Mouse (Mus musculus): Measurements from ENCODE around the gene Ccdc124.

Ccdc124 gene

GRCm38 (mm10) chr8:70868559-70869198, 5.1 kb downstream of the Ccdc124 start:
- DNase-seq = peak; percentile 85

DNA sequence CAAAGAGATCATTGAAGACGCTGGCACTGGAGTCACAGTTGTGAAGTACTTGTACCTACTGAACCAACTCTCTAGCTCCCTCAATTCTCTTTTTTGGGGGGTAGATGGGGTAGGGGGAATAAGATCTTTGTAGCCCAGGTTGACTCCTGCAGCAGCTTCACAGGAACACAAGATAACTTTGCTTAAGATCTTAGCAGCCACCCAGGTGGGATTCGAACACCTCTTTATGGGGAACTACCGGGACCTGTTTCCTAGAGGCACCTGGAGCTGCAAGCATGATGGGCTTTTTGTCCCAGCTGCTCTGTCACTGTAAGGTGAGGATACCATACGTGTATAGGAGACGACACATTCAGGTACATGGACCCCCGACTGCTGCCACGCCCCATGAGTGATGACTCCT, 7.2 kb downstream of the Ccdc124 start:
- no peak for DNase-seq

GRCm38 (mm10) chr8:70866001-70866520, 7.7 kb downstream of the Ccdc124 start:
- no peak for DNase-seq

DNA sequence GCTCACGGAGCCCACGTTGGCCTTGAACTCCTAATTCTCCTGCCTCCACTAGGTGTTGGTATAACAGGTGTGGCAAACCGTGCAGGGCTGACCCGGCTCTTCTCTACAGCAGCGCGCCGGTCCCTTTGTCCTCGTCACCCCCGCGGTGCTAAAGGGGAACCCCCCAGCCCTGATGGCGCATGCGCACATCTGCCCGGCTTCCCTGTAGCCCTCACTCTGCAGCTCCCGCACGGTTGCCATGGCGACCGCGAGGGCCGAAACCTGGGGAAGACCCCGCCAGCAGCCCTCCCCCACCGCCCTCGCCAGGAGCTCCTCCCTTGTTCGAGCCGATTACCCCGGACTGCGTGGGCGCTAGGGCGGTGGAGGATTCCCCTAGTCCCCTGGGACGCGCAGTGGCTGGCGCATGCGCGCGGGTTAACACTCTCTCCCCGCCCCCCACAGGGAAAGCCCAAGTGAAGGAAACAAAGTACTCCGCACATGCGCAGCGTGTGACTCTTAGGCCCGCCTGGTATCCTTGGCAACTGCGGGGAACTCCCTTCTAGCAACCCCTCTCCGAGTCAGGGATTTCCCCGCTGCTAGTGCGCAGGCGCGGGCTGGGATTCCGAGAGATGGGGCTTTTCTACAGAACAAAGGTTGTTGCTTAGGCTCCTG, 8.3 kb downstream of the Ccdc124 start:
- DNase-seq = peak; percentile 100

- DNase-seq = peak; percentile 40
Measured at GRCm38 (mm10) chr8:70864712-70865221, 9.0 kb downstream of the Ccdc124 start.

DNA sequence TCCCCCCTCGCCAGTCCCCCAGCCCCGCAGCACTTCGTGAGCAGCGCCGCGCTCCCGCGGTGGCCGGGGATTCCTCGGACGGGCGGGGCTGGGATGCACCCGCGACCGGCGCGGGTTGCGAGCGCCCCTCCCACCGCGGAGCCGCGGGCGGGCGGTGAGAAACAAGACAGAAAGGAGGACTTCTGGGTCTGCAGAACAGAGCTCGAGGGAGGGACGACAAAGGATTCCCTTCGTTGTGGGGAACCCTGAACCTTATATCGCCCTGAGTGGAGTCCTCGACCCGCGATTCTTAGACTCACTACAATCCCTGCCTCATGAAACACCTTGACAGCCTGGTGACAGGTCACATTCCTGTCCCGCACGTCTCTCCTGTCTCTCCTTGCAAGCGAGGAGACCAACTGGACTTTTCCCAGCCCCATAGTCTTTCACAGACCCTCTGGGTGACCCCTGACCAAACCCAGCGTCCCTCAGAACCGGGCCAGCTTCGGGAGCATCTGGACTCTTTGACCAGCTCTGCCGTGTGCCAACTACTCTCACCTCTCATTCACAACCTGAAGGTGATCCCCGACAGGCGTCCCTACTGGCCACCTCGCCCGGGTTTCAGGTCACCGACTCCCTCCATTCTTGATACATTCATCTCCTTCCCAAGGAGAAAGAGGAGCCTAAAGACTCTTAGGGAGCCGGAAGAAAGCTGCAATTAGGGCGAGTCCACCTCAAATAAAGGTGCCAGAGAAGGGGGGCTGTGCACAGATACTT, 9.6 kb downstream of the Ccdc124 start:
- DNase-seq = no peak

DNA sequence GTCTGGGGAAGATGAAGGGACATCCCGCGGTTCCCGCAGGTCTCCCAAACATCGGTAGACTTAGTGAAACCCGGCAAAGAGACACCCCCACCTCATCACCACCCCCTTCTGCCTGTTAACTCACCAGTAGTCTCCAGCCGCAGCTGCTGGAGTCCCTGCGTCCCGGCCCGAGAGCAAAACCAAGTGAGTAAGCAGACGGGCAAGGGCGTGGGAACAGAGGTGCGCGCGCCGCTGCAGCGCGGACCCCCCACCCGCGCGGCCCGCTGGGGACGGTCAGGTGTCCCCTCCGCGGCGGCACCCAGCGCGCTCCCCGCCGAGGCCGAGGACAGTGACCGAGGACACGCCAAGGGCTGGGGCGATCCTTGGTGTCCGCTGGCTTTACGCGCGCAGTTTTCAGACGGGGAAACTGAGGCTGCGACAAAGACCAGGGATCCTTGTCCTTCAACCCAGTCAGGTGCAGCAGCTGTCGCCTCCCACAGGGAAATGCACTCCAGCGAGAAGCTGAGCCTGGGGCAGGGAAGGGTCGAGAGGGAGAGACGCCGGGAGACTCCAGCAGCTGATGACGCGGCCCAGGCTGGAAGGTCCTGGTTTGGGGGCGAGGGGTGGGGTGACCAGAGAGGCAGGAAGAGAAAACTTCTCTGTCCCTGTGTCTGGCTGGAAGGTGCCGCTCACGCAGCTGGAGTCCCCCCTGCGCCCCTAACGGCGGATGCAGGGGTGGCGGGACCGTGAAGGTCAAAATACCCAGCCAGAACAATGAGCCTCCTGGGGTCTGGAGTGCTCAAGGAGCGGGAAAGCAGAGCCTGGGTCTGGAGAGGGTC, 10.7 kb downstream of the Ccdc124 start, which contains the start of gene Kcnn1:
Gene Kcnn1 (minus strand): TSS at position 435 of the 818 bp plus-strand sequence.
- DNase-seq = no peak

- DNase-seq = no peak
Measured at GRCm38 (mm10) chr8:70857516-70857915, 16.2 kb downstream of the Ccdc124 start.

GRCm38 (mm10) chr8:70856541-70857197, 17.1 kb downstream of the Ccdc124 start:
- DNase-seq = peak; percentile 85

GRCm38 (mm10) chr8:70856028-70856427, 17.7 kb downstream of the Ccdc124 start:
- DNase-seq = no peak

GRCm38 (mm10) chr8:70853863-70854262, 19.9 kb downstream of the Ccdc124 start:
- no peak for DNase-seq

- DNase-seq = no peak
Measured at GRCm38 (mm10) chr8:70852595-70853231, 21.0 kb downstream of the Ccdc124 start.

DNA sequence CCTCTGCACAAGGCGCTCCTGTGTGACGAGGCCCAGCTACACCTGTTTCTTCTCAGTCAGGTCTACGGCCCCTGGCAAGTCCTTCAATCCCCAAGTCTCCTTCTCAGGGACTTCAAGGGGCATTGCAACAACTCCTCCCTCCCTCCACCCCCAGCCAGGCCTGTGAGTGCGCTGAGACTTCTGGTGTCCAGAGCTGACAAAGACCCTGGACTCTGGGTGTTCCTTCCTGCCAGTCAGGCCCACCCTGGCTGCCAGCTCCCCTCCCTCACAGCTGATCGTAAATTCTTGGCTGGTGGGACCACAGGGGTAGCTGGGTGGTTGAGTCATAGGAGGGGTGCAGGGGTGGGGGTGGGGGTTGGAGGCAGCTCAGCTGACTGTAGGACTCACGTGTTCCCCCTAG, 21.9 kb downstream of the Ccdc124 start:
- no peak for DNase-seq

- no peak for DNase-seq
Measured at GRCm38 (mm10) chr8:70850947-70851346, 22.8 kb downstream of the Ccdc124 start.

DNA sequence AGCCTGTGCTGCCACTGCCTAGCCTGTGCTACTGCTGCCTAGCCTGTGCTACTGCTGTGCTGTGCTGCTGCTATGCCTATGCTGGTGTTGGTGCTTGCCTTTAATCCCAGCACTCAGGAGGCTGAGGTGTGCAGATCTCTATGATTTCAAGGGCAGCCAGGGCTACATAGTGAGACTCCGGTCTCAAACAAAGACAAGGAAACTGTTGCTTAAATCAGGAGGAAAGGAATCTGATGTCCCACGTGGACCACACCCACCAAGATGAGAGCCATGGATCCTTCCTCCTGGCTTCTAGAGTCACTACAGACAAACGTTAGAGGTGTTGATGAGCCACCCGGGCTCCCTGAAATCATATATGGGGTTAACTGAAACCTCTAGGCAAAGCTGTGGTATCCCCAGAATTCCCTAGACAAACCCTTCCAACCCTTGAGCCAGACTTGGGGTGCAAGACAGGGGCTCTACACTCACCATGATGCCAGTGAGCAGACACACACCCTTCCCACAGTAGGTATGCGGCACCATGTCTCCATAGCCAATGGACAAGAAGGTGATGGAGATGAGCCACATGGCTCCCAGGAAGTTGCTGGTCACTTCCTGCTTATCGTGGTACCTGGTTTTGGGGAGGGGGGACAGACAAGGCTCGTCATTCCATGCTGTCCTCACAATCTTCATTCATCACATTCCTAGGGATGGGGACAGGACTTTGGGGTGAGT, 23.4 kb downstream of the Ccdc124 start:
- DNase-seq = no peak

GRCm38 (mm10) chr8:70849333-70849990, 24.3 kb downstream of the Ccdc124 start:
- DNase-seq = no peak

DNA sequence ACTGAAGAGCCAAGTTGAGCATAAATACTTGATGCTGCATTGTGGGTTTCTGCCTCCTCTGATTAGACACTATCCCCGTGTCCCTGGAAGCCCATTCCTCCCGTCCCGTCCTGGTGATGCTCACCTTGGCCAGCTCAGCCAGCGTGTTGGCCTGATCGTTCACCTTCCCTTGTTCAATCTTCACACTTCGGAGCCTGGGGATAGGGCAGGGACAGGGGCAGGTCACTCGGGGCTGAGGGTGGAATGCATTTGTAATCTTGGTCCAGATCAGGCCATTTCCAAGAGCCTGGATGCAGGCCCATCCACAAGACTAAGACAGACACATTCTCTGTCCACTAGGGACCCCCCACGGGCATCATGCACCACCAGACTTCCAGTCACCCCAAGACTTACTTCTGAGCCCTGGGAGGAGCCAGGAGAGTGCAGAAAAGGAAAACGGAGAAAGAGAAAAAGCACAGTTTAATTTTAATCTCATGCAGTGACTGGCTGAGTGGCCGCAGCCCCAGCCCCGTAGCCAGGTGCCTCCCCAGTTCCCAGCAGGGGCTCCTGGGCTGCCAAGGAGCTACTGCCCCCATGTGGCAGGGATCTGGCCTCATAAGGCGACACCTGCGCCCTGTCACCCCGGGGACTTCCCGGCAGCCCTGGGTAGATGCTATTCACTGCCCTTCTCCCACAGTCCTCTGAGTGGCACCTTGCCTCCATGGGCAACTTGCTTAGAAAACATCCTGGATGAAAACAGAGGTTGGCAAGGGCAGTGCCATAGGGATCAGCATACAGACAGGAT, 27.2 kb downstream of the Ccdc124 start:
- no peak for DNase-seq

DNA sequence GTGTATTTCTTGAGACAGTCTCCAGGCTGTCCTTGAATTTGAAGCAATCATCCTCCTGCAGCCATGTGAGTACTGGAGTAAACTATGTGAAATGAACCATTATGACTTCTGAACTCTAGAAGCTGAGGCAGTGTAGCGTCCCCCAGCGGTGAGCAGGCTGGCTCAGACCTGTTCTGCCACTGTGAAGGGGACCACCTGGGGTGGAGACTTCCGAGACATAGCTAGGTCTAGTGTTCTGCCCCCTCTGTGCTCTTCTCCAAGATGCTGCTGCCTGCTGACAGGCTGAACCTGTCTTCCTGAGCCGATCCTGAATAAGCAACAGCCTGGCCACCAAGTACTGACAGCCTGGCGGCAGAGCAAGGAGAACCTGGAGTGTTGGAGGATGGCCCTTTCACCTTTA, 28.6 kb downstream of the Ccdc124 start:
- no peak for DNase-seq

GRCm38 (mm10) chr8:70844523-70844922, 29.2 kb downstream of the Ccdc124 start:
- DNase-seq = peak; percentile 91

Measured in kidney, postnatal 14 days (tissue).